Mouse (Mus musculus) E14TG2a.4 (cell line): Measurements from ENCODE around the gene Carns1.

ENCODE experiments used
- CTCF ChIP-seq: conservative IDR thresholded peaks from 2 replicates; pipeline ENCODE4 v1.5.1; 2014; ENCODE audit warnings: low read length
- NANOG ChIP-seq: IDR thresholded peaks from 2 replicates; pipeline ENCODE4 v1.6.1; 2014; ENCODE audit warnings: borderline replicate concordance, low read length, mixed read lengths

DNA sequence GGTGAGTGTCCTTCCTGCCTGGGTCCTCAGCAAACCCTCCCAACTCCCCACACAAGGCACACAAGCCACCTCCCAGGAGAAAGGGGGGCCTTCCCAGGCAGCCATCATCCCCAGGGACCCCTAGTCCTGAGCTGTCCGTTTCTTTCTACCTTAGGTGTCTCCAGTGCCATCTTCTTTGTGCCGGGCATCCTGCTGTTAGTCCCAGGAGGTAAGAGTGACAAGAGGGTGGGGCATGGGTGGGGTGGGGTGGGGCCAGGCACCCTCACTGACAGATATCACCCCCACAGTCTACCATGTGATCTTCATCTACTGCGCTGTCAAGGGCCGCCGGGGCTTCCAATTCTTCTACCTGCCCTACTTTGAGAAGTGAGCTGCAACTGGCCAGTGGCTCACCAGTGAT, 44.2 kb downstream of the Carns1 start:
- no peak for TF ChIP-seq CTCF
- TF ChIP-seq NANOG: no peak
